Mouse (Mus musculus) C2C12 (cell line): ENCODE results near the gene Nrf1.

Experiments
- CTCF ChIP-seq: IDR thresholded peaks from one replicate; pipeline ENCODE4 v1.5.1; 2011; ENCODE audit not compliant: control insufficient read depth, insufficient read depth, insufficient read length
- MAX ChIP-seq: IDR thresholded peaks from one replicate; pipeline ENCODE4 v1.6.1; 2011; ENCODE audit warnings: mild to moderate bottlenecking, control low read depth
- MYOG ChIP-seq: IDR thresholded peaks from one replicate; pipeline ENCODE4 v1.6.1; 2011; ENCODE audit not compliant: control insufficient read depth, insufficient read length; ENCODE audit errors: extremely low read depth
- USF1 ChIP-seq: IDR thresholded peaks from one replicate; pipeline ENCODE4 v1.6.1; 2011; ENCODE audit warnings: low read depth, mild to moderate bottlenecking, control low read depth, moderate library complexity

DNA sequence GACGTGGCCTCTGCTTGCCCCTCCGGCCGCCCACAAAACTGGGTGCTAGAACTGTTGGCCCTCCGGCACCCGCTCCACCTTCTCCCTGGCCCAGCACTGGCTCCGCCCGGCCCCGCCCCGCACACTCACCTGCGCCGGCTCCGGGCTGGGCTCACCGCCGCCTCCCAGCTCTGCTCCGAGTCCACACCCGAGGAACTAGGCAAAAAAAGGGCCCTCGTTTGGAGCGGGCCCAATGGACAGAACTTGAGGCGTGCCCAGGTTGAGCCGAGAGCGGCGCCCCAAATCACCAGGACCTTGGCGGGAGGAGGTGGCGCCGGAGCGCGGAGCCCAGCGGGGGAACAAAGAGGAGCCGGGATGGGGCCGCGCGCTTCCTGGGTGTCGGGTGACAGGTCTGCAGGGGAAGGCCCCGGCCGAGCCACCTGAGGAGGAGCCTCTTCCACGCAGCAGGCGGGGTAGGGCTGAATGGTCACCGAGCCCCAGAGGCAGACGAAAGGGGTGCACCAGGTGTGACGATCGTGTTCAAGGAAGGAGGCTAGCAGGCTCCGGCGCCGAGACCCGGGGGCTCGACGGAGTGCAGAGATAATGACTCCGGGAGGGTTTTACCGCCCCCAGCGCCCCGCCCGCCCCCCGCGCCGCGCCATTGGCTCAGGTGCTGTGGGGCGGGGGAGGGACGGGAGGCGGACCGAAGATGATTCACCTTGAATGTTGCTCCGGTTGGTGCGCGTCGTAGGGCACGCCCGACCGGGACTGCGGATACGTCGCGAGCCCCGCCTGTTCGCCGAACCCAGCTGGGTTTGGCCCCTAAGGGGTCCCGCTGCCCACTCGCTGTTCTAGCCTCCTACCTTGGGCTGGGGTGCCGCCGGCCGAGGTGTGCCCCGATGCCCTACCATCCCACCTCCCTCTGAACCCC, 126.0 kb downstream of the Nrf1 start:
- TF ChIP-seq MYOG, result no peak
- no peak for TF ChIP-seq CTCF
- no peak for TF ChIP-seq USF1
- TF ChIP-seq MAX, result no peak
